8 mouse cellular contexts compared by ENCODE assay signal in the genomic region with DNA sequence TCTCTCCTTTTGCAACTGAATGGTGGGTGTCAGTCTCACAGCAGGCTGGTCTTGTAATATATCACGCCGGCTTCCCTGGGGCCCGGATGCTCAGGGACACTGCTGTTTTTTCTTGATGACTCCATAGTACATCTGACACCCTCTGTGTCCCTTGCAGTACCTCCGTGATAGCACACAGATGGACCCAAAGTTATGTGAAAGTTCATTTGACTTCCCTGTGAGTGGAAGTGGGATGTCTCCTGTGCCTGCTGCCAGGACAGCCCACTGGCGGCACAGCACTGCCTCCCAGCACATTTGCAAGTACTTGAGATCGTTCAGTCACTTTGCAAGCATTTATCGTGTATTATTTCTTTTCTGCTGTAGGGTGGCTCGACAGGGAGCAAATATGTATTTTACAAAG.
A peak's percentile ranks its signal among the peaks of the same experiment; 100 is the strongest.
DNase-seq lines count a peak whose midpoint lies in the region; ATAC-seq and TF ChIP-seq lines count a peak whose summit lies in the region.
"Had no signal": no experiment of that assay in that cellular context is flagged by ENCODE, and none has a peak within 500 bp of the region (broad histone marks: within the 10 kb centered on the region; RNA-seq: fewer than 3 reads in every experiment).

No protein-coding gene starts in this region.

- DNase-seq in kidney, adult 8-10 months, result no peak
- DNase-seq in ES-E14 (ENCODE audit: low read depth, low spot score), result no peak
- no peak for DNase-seq in limb, embryonic 11.5 days (ENCODE audit: low spot score)
- no peak for DNase-seq in urinary bladder, adult 18-20 months (ENCODE audit: low spot score in 2 of 2)
- DNase-seq in thymus, postnatal 4 days, result no peak

- H3K27ac ChIP-seq in kidney, embryonic 15.5 days, result peak overlapping the region; percentile 84
- H3K27ac ChIP-seq in ES-E14 (ENCODE audit: insufficient read depth, low read depth, low read length, poor library complexity, severe bottlenecking), result no peak overlapping the region; the same call in 1 of the 2 replicates
- no peak overlapping the region for H3K27ac ChIP-seq in limb, embryonic 11.5 days (replicated peaks; ENCODE audit: low read depth, low read length)
- H3K27ac ChIP-seq: liver, embryonic 14.5 days had no signal

- H3K36me3 ChIP-seq in kidney, embryonic 15.5 days, result peaks cover 31% of the 10 kb centered on the region
- H3K36me3 ChIP-seq in E14TG2a.4 (ENCODE audit: insufficient read depth, low read length) (peaks cover 64% of the 10 kb centered on the region), ES-E14 (ENCODE audit: control insufficient read depth, insufficient read depth, low read length, poor library complexity, severe bottlenecking) (peaks cover 10% of the 10 kb centered on the region; the same call in 1 of the 2 replicates)
- H3K36me3 ChIP-seq in limb, embryonic 11.5 days (ENCODE audit: control insufficient read depth, insufficient read depth, low read length), result no peaks in the 10 kb centered on the region; the same call in none of the 2 replicates

- no peaks in the 10 kb centered on the region for H3K27me3 ChIP-seq in kidney, embryonic 15.5 days
- H3K27me3 ChIP-seq in E14TG2a.4 (ENCODE audit: insufficient read depth, low read length), result no peaks in the 10 kb centered on the region
- H3K27me3 ChIP-seq in limb, embryonic 11.5 days (ENCODE audit: control insufficient read depth, insufficient read depth, low read length), result no peaks in the 10 kb centered on the region

- peaks cover 79% of the 10 kb centered on the region for H3K4me1 ChIP-seq in kidney, embryonic 15.5 days
- H3K4me1 ChIP-seq in E14TG2a.4 (replicated peaks; ENCODE audit: low read depth, low read length), result peaks cover 85% of the 10 kb centered on the region
- H3K4me1 ChIP-seq in ES-E14 (ENCODE audit: control insufficient read depth in 2 of 2, insufficient read depth in 2 of 2, low read length in 2 of 2, poor library complexity in 1 of 2), result peaks cover 18 to 37% of the 10 kb centered on the region in 2 experiments
- peaks cover 54% of the 10 kb centered on the region for H3K4me1 ChIP-seq in limb, embryonic 11.5 days (ENCODE audit: control insufficient read depth, insufficient read depth, low read length)

- no peaks in the 10 kb centered on the region for H3K9me3 ChIP-seq in kidney, embryonic 15.5 days (replicated peaks)
- H3K9me3 ChIP-seq in E14TG2a.4 (ENCODE audit: low read length), result no peaks in the 10 kb centered on the region
- H3K9me3 ChIP-seq in ES-E14 (ENCODE audit: control insufficient read depth, insufficient read depth, low read depth, low read length), result no peaks in the 10 kb centered on the region
- H3K9me3 ChIP-seq in limb, embryonic 11.5 days (ENCODE audit: control insufficient read depth, low read length), result no peaks in the 10 kb centered on the region

- H3K9ac ChIP-seq in kidney, embryonic 15.5 days, result peak overlapping the region; percentile 29; the same call in 1 of the 2 replicates
- 0 out of 2 replicates have a peak overlapping the region, but pooled peaks have one; percentile 14 for H3K9ac ChIP-seq in ES-E14 (ENCODE audit: insufficient read depth, low read depth, low read length, poor library complexity, severe bottlenecking)
- H3K9ac ChIP-seq in limb, embryonic 11.5 days (ENCODE audit: low read length), result peak overlapping the region; percentile 24; the same call in 1 of the 2 replicates
- H3K9ac ChIP-seq: liver, embryonic 14.5 days had no signal

- in situ Hi-C loops in ES-E14 (cut with MboI; ENCODE audit: low sequenced_read_pairs in 2 of 2, unreplicated experiment in 2 of 2), result no loop called here

- peak overlapping the region; percentile 32 for H3K4me3 ChIP-seq in kidney, embryonic 15.5 days (replicated peaks)
- H3K4me3 ChIP-seq in E14TG2a.4 (replicated peaks; ENCODE audit: low read length) (peak overlapping the region; percentile 53), ES-E14 (ENCODE audit: insufficient read depth in 1 of 2, low read depth in 1 of 2, low read length in 2 of 2, poor library complexity in 1 of 2, severe bottlenecking in 1 of 2) (no peak overlapping the region; a peak in 1 of 4 replicates)
- H3K4me3 ChIP-seq in limb, embryonic 11.5 days (ENCODE audit: low read depth, low read length), result no peak overlapping the region

- ATAC-seq in kidney, embryonic 15.5 days (replicated peaks; ENCODE audit: low FRiP score), result no peak
- ATAC-seq in limb, embryonic 11.5 days (ENCODE audit: insufficient number of reproducible peaks, low FRiP score, low TSS enrichment, low read depth), result no peak

- 37% methylated on average over 8 of the region's 8 CpGs for WGBS in kidney, embryonic 15.5 days
- 38% methylated on average over 8 of the region's 8 CpGs for WGBS in limb, embryonic 11.5 days

- no peak for TF ChIP-seq CTCF in E14TG2a.4 (conservative IDR thresholded peaks at IDR 0.05; ENCODE audit: low read length)

- H3K4me2 ChIP-seq in kidney, embryonic 15.5 days, result peak overlapping the region; percentile 49
- peak overlapping the region; percentile 11; the same call in 1 of the 2 replicates for H3K4me2 ChIP-seq in limb, embryonic 11.5 days (ENCODE audit: low read depth, severe bottlenecking)

TF ChIP-seq in ES-E14, 5 proteins besides CTCF, POLR2A, EP300 and RAD21:
- TF ChIP-seq CHD2 (IDR thresholded peaks at IDR 0.05; ENCODE audit: low read depth, low read length) (no peak), ZNF384 (IDR thresholded peaks at IDR 0.05; ENCODE audit: low read depth, low read length) (no peak), HCFC1 (IDR thresholded peaks at IDR 0.05; ENCODE audit: borderline replicate concordance, insufficient read depth, low read length) (no peak), MAFK (IDR thresholded peaks at IDR 0.05; ENCODE audit: insufficient read depth, low read depth, low read length) (no peak), ZC3H11A (IDR thresholded peaks at IDR 0.05; ENCODE audit: borderline replicate concordance, low read depth, low read length) (no peak)

Comparison
In these comparisons a context has a peak if more than half of its experiments do, and no peak if none do; other contexts are left out.
1. H3K4me3 ChIP-seq: peak in kidney, embryonic 15.5 days (single experiment) and E14TG2a.4 (single experiment); none in ES-E14 (0 of 2) and limb, embryonic 11.5 days (single experiment).
2. Peak in every context shown above with its lines, with median percentiles within 50 percentile points of each other: H3K9ac ChIP-seq.